Mouse (Mus musculus) Patski (cell line): ENCODE data around the gene Slc6a20a. TPM values are rescaled to one million over a fixed set of nuclear protein-coding genes. Genes with fewer than 3 reads are reported as not detected.

Experiments
- ATAC-seq: fragments of 100-300 bp; one replicate; pipeline ENCODE4 v1.8.0; 2021
- CTCF ChIA-PET: fragments of 350-600 bp; sonication (Branson Sonifier 250); formaldehyde crosslinking; loops from one replicate; lab custom pipeline; 2022; ENCODE audit warnings: inconsistent platforms; lab: Charles Lee
- POLR2A ChIA-PET: fragments of 350-600 bp; sonication (Branson Sonifier 250); formaldehyde crosslinking; loops from one replicate; lab custom pipeline; 2022; ENCODE audit warnings: antibody characterized with exemption, inconsistent platforms; lab: Charles Lee
- DNase-seq: peaks from one replicate; pipeline ENCODE4 v3.0.0-alpha.2; 2011; ENCODE audit warnings: low read depth, low spot score
- H3K27me3 ChIP-seq: fragments of 371-371 bp; one replicate; pipeline ENCODE4 v1.5.1; 2021
- CTCF ChIP-seq: fragments of 100-300 bp; IDR thresholded peaks from one replicate; pipeline ENCODE4 v1.5.1; 2021
- in situ Hi-C: fragments of 300-500 bp; cut with MboI; formaldehyde crosslinking; loops from 3 replicates; pipeline ENCODE4 v1.11.1; 2018; ENCODE audit warnings: low pct_unique_long_range_greater_than_20kb, mixed read lengths
- polyA plus RNA-seq: library from polyadenylated mRNA; unstranded; gene quantifications from one replicate; pipeline ENCODE4 v1.2.3, GENCODE M21; 2021

Gene Slc6a20a
- polyA plus RNA-seq = not detected

- no peak for DNase-seq
- ChIA-PET CTCF (no interaction called here), POLR2A (no interaction called here)
- H3K27me3 ChIP-seq = peaks cover 21% of the 10 kb centered on the region
- ATAC-seq = no peak
- in situ Hi-C loops = no loop called here
- TF ChIP-seq CTCF = no peak
Measured at GRCm38 (mm10) chr9:123678327-123679105, at the start of gene Slc6a20a, which contains the start of gene Ccr9. Gene Slc6a20a (minus strand): TSS chr9:123678885. Gene Ccr9 (plus strand): TSS chr9:123678439.

- TF ChIP-seq CTCF = no peak
- no peak for ATAC-seq
- CTCF ChIA-PET = no interaction called here
- DNase-seq = no peak
- in situ Hi-C loops = no loop called here
- POLR2A ChIA-PET = no interaction called here
- H3K27me3 ChIP-seq = peaks cover 41% of the 10 kb centered on the region
Measured at GRCm38 (mm10) chr9:123722737-123723493, 44.2 kb upstream of the Slc6a20a start.

GRCm38 (mm10) chr9:123717186-123718008 lies 38.7 kb upstream of the Slc6a20a start, which contains the start of gene Lztfl1:
Gene Lztfl1 (minus strand): TSS chr9:123717697.
- ChIA-PET POLR2A (no interaction called here), CTCF (interaction anchor here (1.2 kb wide), 1 partner anchor 10 kb away, joined by 3 read pairs; no protein-coding TSS in a partner anchor)
- ATAC-seq (peak; percentile 96), DNase-seq (peak; percentile 92)
- no peak for TF ChIP-seq CTCF
- in situ Hi-C loops = no loop called here
- peaks cover 9% of the 10 kb centered on the region for H3K27me3 ChIP-seq

GRCm38 (mm10) chr9:123716301-123716700 lies 37.6 kb upstream of the Slc6a20a start:
- H3K27me3 ChIP-seq = no peaks in the 10 kb centered on the region
- ChIA-PET CTCF (interaction anchor here (1.2 kb wide), 1 partner anchor 9 kb away, joined by 3 read pairs; no protein-coding TSS in a partner anchor), POLR2A (no interaction called here)
- in situ Hi-C loops = no loop called here
- no peak for ATAC-seq
- TF ChIP-seq CTCF = no peak
- no peak for DNase-seq

GRCm38 (mm10) chr9:123713111-123713510 lies 34.4 kb upstream of the Slc6a20a start:
- H3K27me3 ChIP-seq = no peaks in the 10 kb centered on the region
- ATAC-seq (no peak), DNase-seq (no peak)
- POLR2A ChIA-PET = no interaction called here
- TF ChIP-seq CTCF = peak; percentile 34
- in situ Hi-C loops = no loop called here
- CTCF ChIA-PET = interaction anchor here (1.0 kb wide), 1 partner anchor 9 kb away, joined by 3 read pairs; no protein-coding TSS in a partner anchor

GRCm38 (mm10) chr9:123709226-123709625 lies 30.5 kb upstream of the Slc6a20a start:
- no peak for ATAC-seq
- CTCF ChIA-PET = interaction anchor here (1.2 kb wide), 1 partner anchor 13 kb away, joined by 4 read pairs; no protein-coding TSS in a partner anchor
- in situ Hi-C loops = no loop called here

GRCm38 (mm10) chr9:123701822-123702221 lies 23.1 kb upstream of the Slc6a20a start:
- no peaks in the 10 kb centered on the region for H3K27me3 ChIP-seq
- DNase-seq (no peak), ATAC-seq (no peak)
- no peak for TF ChIP-seq CTCF
- ChIA-PET CTCF (no interaction called here), POLR2A (no interaction called here)
- in situ Hi-C loops = no loop called here

More at GRCm38 (mm10) chr9:123709226-123709625, 30.5 kb upstream of the Slc6a20a start:
- H3K27me3 ChIP-seq = no peaks in the 10 kb centered on the region
- POLR2A ChIA-PET = no interaction called here
- DNase-seq = no peak
- TF ChIP-seq CTCF = peak; percentile 17

GRCm38 (mm10) chr9:123695634-123696302 lies 17.1 kb upstream of the Slc6a20a start:
- H3K27me3 ChIP-seq = no peaks in the 10 kb centered on the region
- CTCF ChIA-PET = interaction anchor here (1.0 kb wide), 1 partner anchor 14 kb away, joined by 4 read pairs; no protein-coding TSS in a partner anchor
- in situ Hi-C loops = no loop called here
- DNase-seq = no peak
- POLR2A ChIA-PET = no interaction called here
- no peak for TF ChIP-seq CTCF
- no peak for ATAC-seq

- in situ Hi-C loops = no loop called here
- CTCF ChIA-PET = no interaction called here
- H3K27me3 ChIP-seq = peaks cover 5% of the 10 kb centered on the region
- DNase-seq (no peak), ATAC-seq (no peak)
- no peak for TF ChIP-seq CTCF
- POLR2A ChIA-PET = no interaction called here
Measured at GRCm38 (mm10) chr9:123688227-123688626, 9.5 kb upstream of the Slc6a20a start.

GRCm38 (mm10) chr9:123686206-123686605 lies 7.5 kb upstream of the Slc6a20a start:
- no peak for TF ChIP-seq CTCF
- peaks cover 5% of the 10 kb centered on the region for H3K27me3 ChIP-seq
- POLR2A ChIA-PET = no interaction called here
- ATAC-seq = no peak
- DNase-seq = no peak
- in situ Hi-C loops = no loop called here
- CTCF ChIA-PET = no interaction called here
